Comparison of ENCODE assay signal across 11 mouse cellular contexts in the genomic region with DNA sequence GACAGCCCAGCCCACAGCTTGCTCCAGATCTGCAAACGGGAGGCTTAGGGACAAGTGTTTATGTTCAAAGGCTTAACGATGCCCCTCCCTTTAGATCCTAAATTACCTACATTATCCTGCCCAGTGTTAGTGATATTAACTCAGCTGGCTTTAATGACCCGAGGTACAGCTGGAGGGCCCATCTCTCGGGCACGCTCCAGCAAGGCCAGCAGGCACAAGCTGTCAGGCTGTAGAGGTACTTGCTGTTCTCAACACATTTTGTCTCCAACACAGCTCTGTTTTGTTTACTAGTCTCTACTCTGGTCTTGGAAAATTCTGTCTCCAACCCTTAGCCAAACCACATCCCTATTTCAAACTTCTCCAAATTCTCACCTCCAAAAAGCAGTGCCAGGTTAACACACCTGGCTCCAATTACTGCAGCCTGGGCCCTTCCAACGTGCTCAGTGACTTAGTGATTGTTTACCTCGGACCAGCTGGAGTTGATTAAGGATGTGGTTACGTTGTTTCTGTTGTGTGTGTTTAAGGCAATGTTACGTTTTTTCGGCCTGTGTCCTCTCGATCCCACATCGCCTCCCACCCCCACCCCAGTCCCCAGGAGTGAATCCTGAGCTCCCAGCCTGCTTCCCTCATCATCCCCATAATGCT.
DNase-seq lines count a peak whose midpoint lies in the region; ATAC-seq and TF ChIP-seq lines count a peak whose summit lies in the region.
"Had no signal": no experiment of that assay in that cellular context is flagged by ENCODE, and none has a peak within 500 bp of the region (broad histone marks: within the 10 kb centered on the region; RNA-seq: fewer than 3 reads in every experiment).

No protein-coding gene starts in this region.

- H3K36me3 ChIP-seq in neural tube, embryonic 15.5 days: no peaks in the 10 kb centered on the region
- no peaks in the 10 kb centered on the region for H3K36me3 ChIP-seq in limb, embryonic 10.5 days
- H3K36me3 ChIP-seq in stomach, embryonic 16.5 days (ENCODE audit: control insufficient read depth, insufficient read depth, low read length): no peaks in the 10 kb centered on the region
- H3K36me3 ChIP-seq in thymus, adult 2 months (ENCODE audit: control insufficient read depth, insufficient read depth, low read length): no peaks in the 10 kb centered on the region
- H3K36me3 ChIP-seq: liver, embryonic 15.5 days; stomach, embryonic 15.5 days had no signal

- H3K4me3 ChIP-seq in neural tube, embryonic 15.5 days (replicated peaks): no peak overlapping the region
- H3K4me3 ChIP-seq in limb, embryonic 10.5 days: peak overlapping the region; percentile 22
- no peak overlapping the region for H3K4me3 ChIP-seq in stomach, embryonic 16.5 days (replicated peaks; ENCODE audit: low read length)
- no peak overlapping the region for H3K4me3 ChIP-seq in thymus, adult 2 months (ENCODE audit: control insufficient read depth, insufficient read depth, low read length)
- H3K4me3 ChIP-seq: liver, embryonic 15.5 days; stomach, embryonic 15.5 days had no signal

- H3K27ac ChIP-seq in neural tube, embryonic 15.5 days (replicated peaks): no peak overlapping the region
- peak overlapping the region; percentile 83 for H3K27ac ChIP-seq in limb, embryonic 10.5 days
- H3K27ac ChIP-seq in stomach, embryonic 16.5 days (ENCODE audit: low read length): peak overlapping the region; percentile 50
- H3K27ac ChIP-seq in thymus, adult 2 months (ENCODE audit: control insufficient read depth, insufficient read depth, low read length): no peak overlapping the region
- H3K27ac ChIP-seq: liver, embryonic 15.5 days; stomach, embryonic 15.5 days had no signal

- DNase-seq in heart, adult 11 months: peak; percentile 94
- no peak for DNase-seq in heart, postnatal 14 days
- DNase-seq in neural tube, embryonic 10.5 days (ENCODE audit: extremely low spot score, low spot score): peak; percentile 44
- DNase-seq in limb, embryonic 10.5 days (ENCODE audit: low spot score): peak; percentile 79
- no peak for DNase-seq in left cerebral cortex, postnatal 36 days (ENCODE audit: low spot score in 2 of 2)
- no peak for DNase-seq in thymus, adult 2 months
- DNase-seq: cerebellum, adult 9-11 months had no signal

- H3K27me3 ChIP-seq in neural tube, embryonic 15.5 days (replicated peaks): no peaks in the 10 kb centered on the region
- no peaks in the 10 kb centered on the region for H3K27me3 ChIP-seq in limb, embryonic 10.5 days (ENCODE audit: low read depth, poor library complexity, severe bottlenecking)
- no peaks in the 10 kb centered on the region for H3K27me3 ChIP-seq in stomach, embryonic 16.5 days (ENCODE audit: control insufficient read depth, insufficient read depth, low read length)
- no peaks in the 10 kb centered on the region for H3K27me3 ChIP-seq in thymus, adult 2 months (ENCODE audit: control insufficient read depth, insufficient read depth, low read length)
- H3K27me3 ChIP-seq: liver, embryonic 15.5 days; stomach, embryonic 15.5 days had no signal

- intact Hi-C loops in heart, postnatal 14 days (cut with DNase I): no loop called here
- intact Hi-C loops in left cerebral cortex, postnatal 36 days (cut with DNase I): no loop called here

- H3K4me1 ChIP-seq in neural tube, embryonic 15.5 days: peaks cover 12% of the 10 kb centered on the region
- peaks cover 54% of the 10 kb centered on the region for H3K4me1 ChIP-seq in limb, embryonic 10.5 days
- peaks cover 31% of the 10 kb centered on the region for H3K4me1 ChIP-seq in stomach, embryonic 16.5 days (ENCODE audit: control insufficient read depth, insufficient read depth, low read length)
- peaks cover 9% of the 10 kb centered on the region for H3K4me1 ChIP-seq in thymus, adult 2 months (replicated peaks; ENCODE audit: control insufficient read depth, insufficient read depth, low read length)

- no peak overlapping the region for H3K4me2 ChIP-seq in neural tube, embryonic 15.5 days
- H3K4me2 ChIP-seq in stomach, embryonic 16.5 days (ENCODE audit: low read depth, low read length): no peak overlapping the region
- H3K4me2 ChIP-seq: liver, embryonic 15.5 days; stomach, embryonic 15.5 days had no signal

- no peak overlapping the region for H3K9ac ChIP-seq in neural tube, embryonic 15.5 days (replicated peaks)
- no peak overlapping the region for H3K9ac ChIP-seq in stomach, embryonic 16.5 days (ENCODE audit: low read length)
- H3K9ac ChIP-seq: liver, embryonic 15.5 days; stomach, embryonic 15.5 days had no signal

- H3K9me3 ChIP-seq in neural tube, embryonic 15.5 days (replicated peaks): no peaks in the 10 kb centered on the region
- H3K9me3 ChIP-seq in limb, embryonic 10.5 days (replicated peaks): no peaks in the 10 kb centered on the region
- no peaks in the 10 kb centered on the region for H3K9me3 ChIP-seq in stomach, embryonic 16.5 days (replicated peaks; ENCODE audit: control insufficient read depth, low read length)
- H3K9me3 ChIP-seq: liver, embryonic 15.5 days; stomach, embryonic 15.5 days had no signal

- TF ChIP-seq CTCF in thymus, adult 2 months (IDR thresholded peaks at IDR 0.05; ENCODE audit: borderline replicate concordance, control insufficient read depth, extremely low read depth, insufficient read depth, low read length, poor library complexity): no peak

- WGBS in neural tube, embryonic 15.5 days: 35% methylated on average over 12 of the region's 12 CpGs
- WGBS in limb, embryonic 10.5 days: 11% methylated on average over 12 of the region's 12 CpGs
- 26% methylated on average over 12 of the region's 12 CpGs for WGBS in stomach, embryonic 16.5 days
- 69% methylated on average over 12 of the region's 12 CpGs for WGBS in thymus, adult 2 months

- no peak for TF ChIP-seq POLR2A in thymus, adult 2 months (IDR thresholded peaks at IDR 0.05; ENCODE audit: control insufficient read depth, extremely low read depth, insufficient read depth, low read length, poor library complexity)

- ATAC-seq in neural tube, embryonic 15.5 days (ENCODE audit: low FRiP score): no peak
- ATAC-seq in stomach, embryonic 16.5 days (ENCODE audit: insufficient read depth, low FRiP score): no peak

Comparison
In these comparisons a context has a peak if more than half of its experiments do, and no peak if none do; other contexts are left out.
1. DNase-seq: peak in heart, adult 11 months (single experiment), neural tube, embryonic 10.5 days (single experiment) and limb, embryonic 10.5 days (single experiment); none in heart, postnatal 14 days (0 of 2), left cerebral cortex, postnatal 36 days (0 of 2) and thymus, adult 2 months (single experiment).
2. H3K27ac ChIP-seq: peak in limb, embryonic 10.5 days (single experiment) and stomach, embryonic 16.5 days (single experiment); none in neural tube, embryonic 15.5 days (single experiment) and thymus, adult 2 months (single experiment).